Mouse (Mus musculus): Measurements from ENCODE around the gene Rab6b.

Rab6b gene

GRCm38 (mm10) chr9:103111621-103112470, at the start of gene Rab6b:
Rab6b (plus strand) TSS chr9:103111787.
- in situ Hi-C loops (cut with MseI, MboI): loop anchor here in 1 of 2 experiments (10.0 kb wide), 1 partner anchor 193 kb away; the partner anchor contains the start of genes 1300017J02Rik and Topbp1

- in situ Hi-C loops (cut with MseI, MboI): no loop called here
These were observed 48.0 kb upstream of the Rab6b start for GRCm38 (mm10) chr9:103063591-103063990.

- in situ Hi-C loops (cut with MseI, MboI): no loop called here
These were observed 44.7 kb upstream of the Rab6b start for GRCm38 (mm10) chr9:103066845-103067244.

- in situ Hi-C loops (cut with MseI, MboI): no loop called here
These were observed 43.9 kb upstream of the Rab6b start for GRCm38 (mm10) chr9:103067651-103068050.

- in situ Hi-C loops (cut with MseI, MboI): no loop called here
These were observed 42.8 kb upstream of the Rab6b start for GRCm38 (mm10) chr9:103068769-103069168.

- in situ Hi-C loops (cut with MseI, MboI): no loop called here
These were observed 39.9 kb upstream of the Rab6b start for GRCm38 (mm10) chr9:103071541-103072203.

- in situ Hi-C loops (cut with MseI, MboI): no loop called here
These were observed 39.4 kb upstream of the Rab6b start for GRCm38 (mm10) chr9:103072204-103072599.

- in situ Hi-C loops (cut with MseI, MboI): no loop called here
These were observed 38.6 kb upstream of the Rab6b start for GRCm38 (mm10) chr9:103072926-103073515.

- in situ Hi-C loops (cut with MseI, MboI): no loop called here
These were observed 34.6 kb upstream of the Rab6b start for GRCm38 (mm10) chr9:103076836-103077531.

GRCm38 (mm10) chr9:103078194-103078691, 33.3 kb upstream of the Rab6b start:
- in situ Hi-C loops (cut with MseI, MboI): no loop called here

GRCm38 (mm10) chr9:103080211-103080610, 31.4 kb upstream of the Rab6b start:
- in situ Hi-C loops (cut with MseI, MboI): no loop called here

- in situ Hi-C loops (cut with MseI, MboI): no loop called here
These were observed 29.2 kb upstream of the Rab6b start for GRCm38 (mm10) chr9:103082246-103082975.

- in situ Hi-C loops (cut with MseI, MboI): no loop called here
These were observed 28.2 kb upstream of the Rab6b start for GRCm38 (mm10) chr9:103083405-103083804.

GRCm38 (mm10) chr9:103086736-103087135, 24.9 kb upstream of the Rab6b start:
- in situ Hi-C loops (cut with MseI, MboI): no loop called here

GRCm38 (mm10) chr9:103087301-103087700, 24.3 kb upstream of the Rab6b start:
- in situ Hi-C loops (cut with MseI, MboI): no loop called here

- in situ Hi-C loops (cut with MseI, MboI): no loop called here
These were observed 22.9 kb upstream of the Rab6b start for GRCm38 (mm10) chr9:103088661-103089060.

- in situ Hi-C loops (cut with MseI, MboI): loop anchor here in 1 of 2 experiments (5.0 to 10.0 kb wide), 2 partner anchors 87 to 215 kb away; partner anchors contain the start of genes 1300017J02Rik and Topbp1
These were observed 21.3 kb upstream of the Rab6b start for GRCm38 (mm10) chr9:103090116-103090875.

- in situ Hi-C loops (cut with MseI, MboI): loop anchor here in 1 of 2 experiments (5.0 to 10.0 kb wide), 2 partner anchors 86 to 214 kb away; partner anchors contain the start of genes 1300017J02Rik and Topbp1
These were observed 20.3 kb upstream of the Rab6b start for GRCm38 (mm10) chr9:103091039-103091883.

GRCm38 (mm10) chr9:103092248-103092647, 19.3 kb upstream of the Rab6b start:
- in situ Hi-C loops (cut with MseI, MboI): loop anchor here in 1 of 2 experiments (5.0 to 10.0 kb wide), 2 partner anchors 85 to 213 kb away; partner anchors contain the start of genes 1300017J02Rik and Topbp1
